Mouse (Mus musculus) embryonic facial prominence, embryonic 14.5 days (tissue): Measurements from ENCODE around the gene Bag6. TPM values are rescaled to one million over a fixed set of nuclear protein-coding genes. Genes with fewer than 3 reads are reported as not detected.

Source experiments
- ATAC-seq: fragments of 200-750 bp; cut with Nextera tagmentation; 2 replicates; pipeline ENCODE4 v1.8.0; 2017; ENCODE audit warnings: low read depth, moderate number of reproducible peaks, moderate TSS enrichment
- DNase-seq: peaks from one replicate; pipeline ENCODE4 v3.0.0-alpha.2; 2015; ENCODE audit warnings: low spot score
- H3K27ac ChIP-seq: fragments of 300-500 bp; sonication (generic); replicated peaks from 2 replicates; pipeline ENCODE4 v1.5.1; 2014; ENCODE audit warnings: low read depth, mild to moderate bottlenecking, low read length, moderate library complexity
- H3K27me3 ChIP-seq: fragments of 300-500 bp; sonication (generic); replicated peaks from 2 replicates; pipeline ENCODE4 v1.6.1; 2014; ENCODE audit warnings: low read length; ENCODE audit not compliant: control insufficient read depth, insufficient read depth
- H3K36me3 ChIP-seq: fragments of 300-500 bp; sonication (generic); 2 replicates; pipeline ENCODE4 v1.6.1; 2014; ENCODE audit warnings: low read length, mixed read lengths; ENCODE audit not compliant: control insufficient read depth, insufficient read depth
- H3K4me1 ChIP-seq: fragments of 300-500 bp; sonication (generic); 2 replicates; pipeline ENCODE4 v1.6.1; 2014; ENCODE audit warnings: antibody characterized with exemption, low read length; ENCODE audit not compliant: control insufficient read depth, insufficient read depth
- H3K4me2 ChIP-seq: fragments of 300-500 bp; sonication (generic); 2 replicates; pipeline ENCODE4 v1.6.1; 2014; ENCODE audit warnings: low read depth, mild to moderate bottlenecking, low read length, moderate library complexity, mixed read lengths
- H3K4me3 ChIP-seq: fragments of 300-500 bp; sonication (generic); 2 replicates; pipeline ENCODE4 v1.5.1; 2014; ENCODE audit warnings: low read depth, mild to moderate bottlenecking, low read length
- H3K9ac ChIP-seq: fragments of 300-500 bp; sonication (generic); 2 replicates; pipeline ENCODE4 v1.6.1; 2014; ENCODE audit warnings: low read depth, mild to moderate bottlenecking, low read length, moderate library complexity, mixed read lengths
- H3K9me3 ChIP-seq: fragments of 300-500 bp; sonication (generic); 2 replicates; pipeline ENCODE4 v1.6.1; 2016; ENCODE audit warnings: low read length; ENCODE audit not compliant: control insufficient read depth
- WGBS: fragments of 180-500 bp; shearing (Covaris S2); extraction: QIAGEN DNeasy Blood & Tissue Kit; methylation state at CpG from one replicate; pipeline ENCODE4 v1.1.7; 2014; 5-methylcytosine and 5-hydroxymethylcytosine counted together
- polyA plus RNA-seq: library from polyadenylated mRNA; unstranded; fragments of >200 nt; fragmentation: Nextera tagmentation; extraction: Ambion mirVana; gene quantifications from 2 replicates; pipeline ENCODE4 v1.2.1, GENCODE M21; 2014

Bag6 gene
- polyA plus RNA-seq, 1 experiment from 2014 or later, result 77.3 TPM

GRCm38 (mm10) chr17:35131500-35132173 lies 3.3 kb upstream of the Bag6 start, which contains the start of gene Apom:
TSS of gene Apom (minus strand) at chr17:35132050.
- no peak within 1 kb of the TSS for H3K27ac ChIP-seq
- H3K36me3 ChIP-seq, result 0 out of 2 replicates have a peak, but pooled peaks cover 22% of the 10 kb centered on the region
- no peaks in the 10 kb centered on the region for H3K27me3 ChIP-seq
- no peaks in the 10 kb centered on the region for H3K9me3 ChIP-seq
- peaks cover 10% of the 10 kb centered on the region for H3K4me1 ChIP-seq
- H3K9ac ChIP-seq, result no peak within 1 kb of the TSS
- H3K4me3 ChIP-seq, result no peak within 1 kb of the TSS
- WGBS, result 84% methylated on average over 15 of the region's 15 CpGs
- no peak within 1 kb of the TSS for H3K4me2 ChIP-seq
- no peak for ATAC-seq
- DNase-seq, result no peak

DNA sequence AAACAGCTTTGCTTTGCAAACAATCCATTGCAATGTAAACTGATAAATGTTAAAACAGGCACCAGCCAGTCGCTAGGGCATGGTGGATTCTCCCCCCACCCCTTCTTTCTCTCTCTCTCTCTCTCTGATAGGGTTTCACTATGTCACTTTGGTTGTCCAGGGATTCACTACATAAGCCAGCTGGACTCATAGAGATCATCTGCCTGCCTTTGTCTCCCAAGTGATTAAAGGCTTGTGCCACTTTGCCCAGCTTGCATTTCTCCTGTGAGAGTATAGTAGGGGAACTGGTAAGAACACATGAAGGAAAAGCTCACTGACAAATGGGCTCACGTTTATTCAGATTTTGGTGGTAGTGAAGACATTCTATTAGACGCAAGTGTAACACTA lies 2.8 kb upstream of the Bag6 start:
- H3K4me3 ChIP-seq, result no peak overlapping the region
- no peaks in the 10 kb centered on the region for H3K9me3 ChIP-seq
- ATAC-seq (no peak), DNase-seq (no peak)
- WGBS, result 72% methylated on average over 3 of the region's 3 CpGs
- 0 out of 2 replicates have a peak, but pooled peaks cover 22% of the 10 kb centered on the region for H3K36me3 ChIP-seq
- H3K27me3 ChIP-seq, result no peaks in the 10 kb centered on the region
- H3K27ac ChIP-seq, result no peak overlapping the region
- no peak overlapping the region for H3K4me2 ChIP-seq
- no peak overlapping the region for H3K9ac ChIP-seq
- peaks cover 10% of the 10 kb centered on the region for H3K4me1 ChIP-seq

- DNase-seq, result no peak
- Histone ChIP-seq H3K36me3 (peaks cover 25% of the 10 kb centered on the region), H3K4me1 (peaks cover 13% of the 10 kb centered on the region), H3K27ac (no peak overlapping the region), H3K9ac (no peak overlapping the region), H3K27me3 (no peaks in the 10 kb centered on the region), H3K9me3 (no peaks in the 10 kb centered on the region), H3K4me3 (no peak overlapping the region), H3K4me2 (no peak overlapping the region)
- 95% methylated on average over 7 of the region's 7 CpGs for WGBS
- ATAC-seq, result no peak
Measured at GRCm38 (mm10) chr17:35133517-35133916, 1.5 kb upstream of the Bag6 start.

- Histone ChIP-seq H3K4me3 (peak overlapping the region; percentile 55), H3K4me1 (peaks cover 13% of the 10 kb centered on the region), H3K36me3 (peaks cover 31% of the 10 kb centered on the region), H3K27me3 (no peaks in the 10 kb centered on the region), H3K9me3 (no peaks in the 10 kb centered on the region), H3K27ac (peak overlapping the region; percentile 95), H3K4me2 (peak overlapping the region; percentile 92), H3K9ac (peak overlapping the region; percentile 86)
- WGBS, result 1% methylated on average over 41 of the region's 43 CpGs
- ATAC-seq (peak; percentile 62), DNase-seq (no peak)
Measured at GRCm38 (mm10) chr17:35135591-35136320, 778 bp downstream of the Bag6 start.

- no peaks in the 10 kb centered on the region for H3K9me3 ChIP-seq
- DNase-seq, result no peak
- H3K27ac ChIP-seq, result no peak overlapping the region
- peaks cover 66% of the 10 kb centered on the region for H3K36me3 ChIP-seq
- no peak for ATAC-seq
- no peak overlapping the region for H3K9ac ChIP-seq
- WGBS, result 91% methylated on average over 3 of the region's 3 CpGs
- no peak overlapping the region for H3K4me3 ChIP-seq
- peaks cover 13% of the 10 kb centered on the region for H3K4me1 ChIP-seq
- no peak overlapping the region for H3K4me2 ChIP-seq
- no peaks in the 10 kb centered on the region for H3K27me3 ChIP-seq
Measured at GRCm38 (mm10) chr17:35139269-35139668, 4.3 kb downstream of the Bag6 start.

DNA sequence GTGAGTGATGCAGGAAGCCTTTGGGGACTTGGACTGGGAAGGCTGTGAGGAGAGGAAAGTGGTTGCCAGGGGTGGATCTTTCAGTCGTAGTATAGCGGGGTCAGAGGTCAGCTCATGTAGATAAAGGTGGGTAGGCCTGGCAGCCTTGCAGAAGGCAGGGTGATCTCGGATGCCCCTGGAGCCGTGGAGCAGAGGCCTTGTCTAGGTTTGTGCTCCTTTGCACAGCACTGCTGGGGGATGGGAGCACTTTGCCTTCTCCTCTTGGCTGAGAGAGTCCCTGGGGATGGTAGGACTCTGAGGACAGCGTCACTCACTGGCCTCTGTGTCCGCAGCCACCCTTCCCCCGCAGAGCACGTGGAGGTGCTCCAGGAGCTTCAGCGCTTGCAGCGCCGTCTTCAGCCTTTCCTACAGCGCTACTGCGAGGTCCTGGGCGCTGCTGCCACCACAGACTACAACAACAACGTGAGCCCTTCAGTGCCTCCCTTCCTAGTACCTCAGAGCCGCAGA lies 5.6 kb downstream of the Bag6 start:
- H3K36me3 ChIP-seq, result peaks cover 78% of the 10 kb centered on the region
- no peak overlapping the region for H3K9ac ChIP-seq
- no peaks in the 10 kb centered on the region for H3K9me3 ChIP-seq
- WGBS, result 83% methylated on average over 13 of the region's 16 CpGs
- DNase-seq, result no peak
- H3K4me2 ChIP-seq, result no peak overlapping the region
- H3K4me1 ChIP-seq, result peaks cover 13% of the 10 kb centered on the region
- no peaks in the 10 kb centered on the region for H3K27me3 ChIP-seq
- H3K4me3 ChIP-seq, result no peak overlapping the region
- no peak for ATAC-seq
- H3K27ac ChIP-seq, result no peak overlapping the region

GRCm38 (mm10) chr17:35141971-35142370 lies 7.0 kb downstream of the Bag6 start:
- no peak for ATAC-seq
- H3K27me3 ChIP-seq, result no peaks in the 10 kb centered on the region
- 95% methylated on average over 6 of the region's 6 CpGs for WGBS
- DNase-seq, result no peak
- H3K4me2 ChIP-seq, result no peak overlapping the region
- peaks cover 5% of the 10 kb centered on the region for H3K4me1 ChIP-seq
- peaks cover 93% of the 10 kb centered on the region for H3K36me3 ChIP-seq
- no peak overlapping the region for H3K9ac ChIP-seq
- no peak overlapping the region for H3K27ac ChIP-seq
- no peaks in the 10 kb centered on the region for H3K9me3 ChIP-seq
- H3K4me3 ChIP-seq, result no peak overlapping the region

- no peaks in the 10 kb centered on the region for H3K4me1 ChIP-seq
- H3K9me3 ChIP-seq, result no peaks in the 10 kb centered on the region
- ATAC-seq (no peak), DNase-seq (no peak)
- H3K27me3 ChIP-seq, result no peaks in the 10 kb centered on the region
- H3K27ac ChIP-seq, result no peak overlapping the region
- no peak overlapping the region for H3K4me2 ChIP-seq
- peaks cover 98% of the 10 kb centered on the region for H3K36me3 ChIP-seq
- no peak overlapping the region for H3K4me3 ChIP-seq
- no peak overlapping the region for H3K9ac ChIP-seq
- 75% methylated on average over 5 of the region's 5 CpGs for WGBS
Measured at GRCm38 (mm10) chr17:35146139-35146538, 11.2 kb downstream of the Bag6 start.
